Mouse (Mus musculus) mammary gland, adult 2 months (tissue): ENCODE measurements around the gene 9230104L09Rik. TPM values are rescaled to one million over a fixed set of nuclear protein-coding genes. Genes with fewer than 3 reads are reported as not detected.

Experiments used
- polyA plus RNA-seq: library from polyadenylated mRNA; depleted of rRNA; stranded (reverse); fragments of >200 nt; gene quantifications from 2 replicates; pipeline ENCODE4 v1.2.3, GENCODE M21; 2012; ENCODE audit warnings: low replicate concordance; rRNA removed

The 9230104L09Rik gene
- 0.80 TPM in 1 of 2 replicates, not detected in the other for polyA plus RNA-seq

DNA sequence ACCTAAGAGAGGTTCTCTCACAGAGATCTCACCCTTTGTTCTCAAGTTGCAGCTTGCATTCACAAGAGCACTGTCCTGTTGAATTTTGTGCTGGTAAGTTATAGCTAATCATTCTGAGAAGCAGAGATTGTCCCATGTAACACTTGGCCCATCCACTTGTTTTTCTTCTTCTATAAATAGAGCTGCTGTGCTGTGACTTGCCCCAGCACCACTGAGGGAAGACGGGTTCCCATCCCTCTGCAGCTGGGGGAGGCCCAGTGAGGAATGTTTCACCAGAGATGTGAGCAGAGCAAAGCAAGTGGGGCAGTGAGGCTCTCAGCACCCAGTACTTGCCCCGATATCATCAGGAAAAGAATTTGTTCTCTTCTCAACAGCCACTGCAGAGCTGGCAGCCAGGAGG, at the start of gene 9230104L09Rik:
TSS of gene 9230104L09Rik (minus strand) at position 73 of the 400 bp plus-strand sequence.

DNA sequence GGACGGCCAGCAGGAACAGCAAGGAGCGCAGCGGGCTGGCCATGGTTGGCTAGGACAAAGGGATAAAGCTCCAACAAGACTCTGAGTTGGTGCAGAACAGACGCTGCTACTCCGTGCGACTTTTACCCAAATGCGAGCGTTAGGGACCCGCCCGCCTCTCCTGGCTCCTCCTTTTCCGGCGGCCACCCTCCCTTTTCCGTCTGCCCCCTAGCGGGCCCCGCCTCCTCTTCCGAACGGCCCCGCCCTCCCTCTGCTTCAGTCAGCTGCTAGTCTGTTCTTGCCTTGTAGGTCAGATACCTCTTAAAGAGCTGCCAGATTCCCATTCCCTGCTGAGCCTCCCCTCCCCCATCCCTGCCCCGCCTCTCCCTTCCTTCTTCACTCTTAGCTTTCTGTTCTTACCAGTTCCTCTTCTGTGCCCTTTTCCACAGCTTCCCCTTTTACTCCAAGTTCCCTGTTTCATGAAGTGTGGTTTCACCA, 10.5 kb upstream of the 9230104L09Rik start, which contains the start of gene Cst3:
TSS of gene Cst3 (minus strand) at position 358 of the 477 bp plus-strand sequence.

DNA sequence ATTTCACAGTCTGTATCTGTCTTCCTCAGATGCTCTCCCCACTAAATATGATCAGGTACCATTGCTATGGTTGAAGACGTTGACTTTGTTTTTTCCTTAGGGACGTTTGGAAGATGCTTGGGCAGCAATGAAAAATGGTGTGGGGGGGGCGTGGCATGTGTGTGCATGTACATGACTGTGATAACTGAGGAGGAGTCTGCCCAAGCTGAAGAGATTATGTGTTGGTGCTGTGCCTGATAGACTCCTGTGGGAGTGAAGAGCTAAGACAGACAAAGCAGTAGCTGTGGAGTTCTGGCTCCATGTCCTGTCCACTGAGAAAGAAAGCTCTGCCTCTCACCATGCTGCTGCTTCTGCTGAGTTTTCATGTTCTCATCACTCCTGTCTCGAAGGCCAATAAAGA, 29.9 kb downstream of the 9230104L09Rik start, which contains the start of gene Cst9:
TSS of gene Cst9 (plus strand) at position 236 of the 400 bp plus-strand sequence.

DNA sequence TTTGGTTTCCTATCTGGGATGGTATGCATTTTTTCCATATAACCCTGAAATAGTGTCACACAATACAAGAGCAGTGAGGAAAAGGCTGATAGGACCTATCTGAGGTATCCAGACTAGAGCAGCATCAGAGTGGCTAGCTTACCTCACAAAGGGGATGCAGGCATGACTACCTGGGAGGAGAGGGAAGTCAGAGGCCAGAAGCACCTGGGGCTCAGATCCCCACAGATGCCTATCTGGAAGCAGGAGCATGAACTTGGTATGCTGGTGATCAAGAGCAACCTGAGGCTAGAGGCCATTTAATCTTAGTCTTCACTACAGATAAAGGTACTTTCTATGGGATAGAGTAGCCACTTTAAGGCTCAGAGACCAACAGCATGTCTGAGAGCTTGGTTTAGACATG, 44.9 kb downstream of the 9230104L09Rik start, which contains the start of gene Cst13:
TSS of gene Cst13 (plus strand) at position 173 of the 400 bp plus-strand sequence.

DNA sequence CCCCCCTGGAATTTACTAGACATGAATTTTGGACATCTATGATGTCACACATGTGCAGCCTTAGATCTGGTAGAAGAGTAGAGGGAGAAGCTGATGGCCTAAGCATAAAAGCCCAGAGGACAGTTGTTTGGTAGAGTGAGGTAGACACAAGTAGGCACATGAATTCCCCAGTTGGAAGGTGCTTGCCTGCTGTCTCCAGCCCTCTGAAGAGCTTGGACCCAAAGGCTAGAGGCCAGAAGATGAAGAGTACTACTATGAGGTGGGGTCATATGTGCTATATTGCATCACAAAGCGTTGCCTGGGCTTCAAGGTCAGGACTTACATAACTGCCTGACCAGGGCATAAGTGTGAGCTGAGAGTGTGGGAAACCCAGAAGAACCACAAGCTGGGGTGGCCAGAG, 66.4 kb downstream of the 9230104L09Rik start, which contains the start of gene Cst8:
TSS of gene Cst8 (plus strand) at position 301 of the 400 bp plus-strand sequence.

Other genes with a start within 250 kb of the 9230104L09Rik start
- 14.5 and 19.0 TPM in 2 replicates for gene Nxt1, start 192.4 kb downstream of the 9230104L09Rik start, polyA plus RNA-seq
- gene Gzf1, start 184.0 kb downstream of the 9230104L09Rik start, polyA plus RNA-seq, result 11.3 and 12.8 TPM in 2 replicates
- 0.32 and 2.0 TPM in 2 replicates for gene Napb, start 132.6 kb downstream of the 9230104L09Rik start, polyA plus RNA-seq
- not detected in 2 replicates for gene Cstl1, start 114.7 kb downstream of the 9230104L09Rik start, polyA plus RNA-seq
- not detected in 2 replicates for gene Cst11, start 93.5 kb downstream of the 9230104L09Rik start, polyA plus RNA-seq
- gene 8030411F24Rik, start 83.0 kb downstream of the 9230104L09Rik start, polyA plus RNA-seq, result not detected in 2 replicates
- gene Cst12, start 75.7 kb downstream of the 9230104L09Rik start, polyA plus RNA-seq, result not detected in 2 replicates
- not detected in 2 replicates for gene Cst8, start 66.3 kb downstream of the 9230104L09Rik start, polyA plus RNA-seq
- not detected in 2 replicates for gene Cst13, start 45.0 kb downstream of the 9230104L09Rik start, polyA plus RNA-seq
- gene Cst9, start 29.9 kb downstream of the 9230104L09Rik start, polyA plus RNA-seq, result not detected in 2 replicates
- gene Cst3, start 10.7 kb upstream of the 9230104L09Rik start, polyA plus RNA-seq, result 1,653 and 1,659 TPM in 2 replicates
- not detected in 2 replicates for gene Gm1330, start 138.2 kb upstream of the 9230104L09Rik start, polyA plus RNA-seq
- not detected in 2 replicates for gene Gm10750, start 152.2 kb upstream of the 9230104L09Rik start, polyA plus RNA-seq